Mouse (Mus musculus) myocyte (in vitro differentiated cells): ENCODE data around the gene Pde8b.

ENCODE experiments used
- CEBPB ChIP-seq: IDR thresholded peaks from 2 replicates; pipeline ENCODE4 v1.6.1; 2011; ENCODE audit warnings: mild to moderate bottlenecking, moderate library complexity; ENCODE audit not compliant: poor library complexity, insufficient read depth, severe bottlenecking
- MYOD1 ChIP-seq, 3 experiments: IDR thresholded peaks; one replicate each; pipeline ENCODE4 v1.6.1; 2011; ENCODE audit warnings: control low read depth in 2 of 3, low read depth in 2 of 3, mild to moderate bottlenecking in 2 of 3, moderate library complexity in 1 of 3; ENCODE audit not compliant: insufficient read length in 2 of 3, control insufficient read depth in 1 of 3
- POLR2A ChIP-seq: IDR thresholded peaks from one replicate; pipeline ENCODE4 v1.6.1; 2011; ENCODE audit warnings: low read depth, mild to moderate bottlenecking, control low read depth, moderate library complexity; ENCODE audit not compliant: insufficient read length
- USF1 ChIP-seq: IDR thresholded peaks from one replicate; pipeline ENCODE4 v1.6.1; 2011; ENCODE audit warnings: low read depth, mild to moderate bottlenecking, control low read depth, moderate library complexity

DNA sequence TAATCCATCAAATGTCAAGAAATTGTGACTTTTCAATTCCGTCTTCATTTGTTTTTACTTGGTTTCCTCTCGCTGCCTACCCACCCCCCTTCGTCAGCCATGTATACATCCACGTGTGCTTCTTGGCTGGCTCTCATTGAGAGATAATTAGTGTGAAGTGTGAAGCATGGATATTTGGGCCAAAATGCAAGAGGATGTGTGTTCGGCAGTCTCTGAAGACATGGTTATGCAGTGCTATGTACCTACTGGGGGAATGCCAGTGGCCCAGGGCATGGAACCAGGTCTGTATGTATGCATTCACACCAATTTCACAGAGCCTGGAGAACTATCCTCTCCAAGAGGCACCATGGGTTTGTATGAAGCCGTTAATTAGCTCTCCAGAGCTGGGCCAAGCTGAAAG is 219.3 kb downstream of the Pde8b start:
- TF ChIP-seq CEBPB (no peak), POLR2A (no peak), USF1 (no peak), MYOD1 (IDR thresholded peaks at IDR 0.05; ENCODE audit: control insufficient read depth in 1 of 3, insufficient read length in 2 of 3, low read depth in 2 of 3) (no peak)
